Mouse (Mus musculus): Measurements from ENCODE around the gene Pctp.

Pctp gene

DNA sequence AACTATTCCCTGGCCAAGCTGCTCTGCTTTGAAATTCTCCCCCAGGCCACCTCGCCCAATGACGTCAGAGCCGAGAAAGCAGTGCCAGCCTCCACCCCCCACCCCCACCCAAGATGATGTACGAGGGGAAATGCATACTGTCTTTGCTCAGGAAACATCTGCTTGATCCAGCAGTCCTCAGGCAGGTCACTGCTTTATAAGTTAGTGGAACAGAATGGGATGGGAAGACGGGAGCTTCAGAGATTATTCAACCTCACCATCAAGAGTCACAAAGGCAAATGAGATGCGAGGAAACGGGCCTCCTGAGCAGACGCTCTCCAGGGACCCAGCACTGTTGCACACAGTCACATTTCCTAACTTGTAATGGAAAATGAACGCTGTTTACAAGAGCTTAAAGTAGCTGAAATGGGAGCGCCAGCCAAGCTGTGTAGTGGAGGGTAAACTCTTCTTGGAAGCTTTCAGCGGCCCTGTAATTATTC, 24.3 kb downstream of the Pctp start:
- no peak for DNase-seq (ENCODE audit: low spot score in 2 of 2)

DNA sequence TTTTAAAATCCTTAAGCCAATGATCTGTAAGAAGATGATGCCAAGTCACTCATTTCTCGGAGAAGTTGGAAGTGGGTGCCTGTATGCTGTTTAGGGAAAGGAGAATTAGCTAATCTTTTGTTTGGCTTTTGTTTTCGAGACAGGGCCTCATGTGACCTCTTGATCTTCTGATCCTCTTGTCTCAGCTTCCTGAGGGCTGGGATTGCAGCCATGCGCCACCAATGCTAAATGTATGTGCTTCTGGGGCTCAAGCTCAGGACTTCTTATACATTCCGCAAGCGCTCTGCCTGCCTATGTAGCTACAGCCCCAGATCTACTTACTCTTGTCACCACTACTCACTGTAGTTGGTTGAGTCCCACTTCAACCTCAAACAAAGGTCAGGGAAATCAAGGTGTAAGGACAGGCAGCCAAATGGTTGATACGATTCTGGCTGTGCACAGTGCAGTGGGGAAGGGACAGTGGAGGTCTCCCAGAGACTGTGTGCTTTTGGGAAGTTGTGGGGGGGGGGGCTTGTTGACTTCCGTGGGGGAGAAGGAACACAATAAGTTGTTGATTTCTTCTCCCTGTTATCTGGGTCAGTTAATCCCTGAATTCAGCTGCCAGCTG, 24.8 kb downstream of the Pctp start:
- DNase-seq (ENCODE audit: low spot score in 2 of 2) = no peak

DNA sequence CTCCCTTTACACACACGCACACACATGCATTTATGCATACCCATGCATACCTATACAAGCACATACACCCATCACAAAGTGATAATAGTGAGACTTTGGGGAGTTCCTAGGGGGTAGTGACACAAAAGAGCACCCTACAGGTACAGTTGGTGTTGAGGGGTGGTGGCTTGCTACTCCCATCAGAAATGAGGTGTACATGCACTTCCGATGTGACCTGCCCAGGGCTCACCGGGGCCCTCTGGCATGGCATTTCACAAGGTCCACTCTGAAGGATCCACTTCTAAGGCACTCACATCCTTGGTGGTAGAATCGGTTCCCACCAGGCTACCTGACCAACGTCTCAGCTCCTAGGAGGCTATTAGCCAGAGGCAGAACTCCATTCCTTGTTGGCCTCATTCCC, 26.3 kb downstream of the Pctp start:
- DNase-seq (ENCODE audit: low spot score in 2 of 2) = no peak

DNA sequence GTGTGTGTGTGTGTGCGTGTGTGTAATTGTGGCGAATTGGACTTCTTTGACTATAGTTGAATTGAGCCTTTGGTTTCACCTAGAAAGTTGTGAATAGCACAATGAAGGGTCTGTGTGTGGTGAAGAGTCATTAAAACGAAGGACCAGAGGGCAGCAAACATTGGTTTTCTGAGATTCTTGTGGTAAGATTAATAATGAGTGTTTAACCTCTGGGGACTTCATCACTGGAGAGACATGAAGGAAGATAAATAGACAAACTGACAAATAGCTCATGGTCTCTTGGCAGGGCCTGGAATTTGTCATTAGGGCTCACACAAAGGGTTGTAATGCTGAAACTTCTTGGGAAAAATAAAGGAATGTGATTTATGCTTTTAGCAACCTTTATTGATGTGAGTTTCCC, 31.4 kb downstream of the Pctp start:
- no peak for DNase-seq (ENCODE audit: low spot score in 2 of 2)

DNA sequence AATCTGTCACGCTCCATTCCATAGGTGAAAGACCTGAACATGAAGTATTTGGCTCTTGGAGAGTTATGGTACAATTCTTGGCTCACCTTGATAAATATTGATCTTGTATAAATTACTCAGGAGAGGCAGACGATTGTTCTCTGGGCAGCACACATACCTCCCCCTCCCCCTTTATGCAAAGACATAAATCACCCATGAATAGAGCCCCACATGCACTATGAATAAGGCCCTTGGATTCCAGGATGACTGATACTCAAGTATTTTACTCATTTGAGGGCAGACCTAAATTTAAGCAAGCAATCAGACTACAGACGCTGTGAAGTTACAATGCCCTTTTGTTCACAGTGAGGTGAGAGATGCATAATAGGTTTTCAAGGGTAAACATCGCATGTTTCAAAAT, 32.0 kb downstream of the Pctp start:
- DNase-seq (ENCODE audit: low spot score in 2 of 2) = no peak

DNA sequence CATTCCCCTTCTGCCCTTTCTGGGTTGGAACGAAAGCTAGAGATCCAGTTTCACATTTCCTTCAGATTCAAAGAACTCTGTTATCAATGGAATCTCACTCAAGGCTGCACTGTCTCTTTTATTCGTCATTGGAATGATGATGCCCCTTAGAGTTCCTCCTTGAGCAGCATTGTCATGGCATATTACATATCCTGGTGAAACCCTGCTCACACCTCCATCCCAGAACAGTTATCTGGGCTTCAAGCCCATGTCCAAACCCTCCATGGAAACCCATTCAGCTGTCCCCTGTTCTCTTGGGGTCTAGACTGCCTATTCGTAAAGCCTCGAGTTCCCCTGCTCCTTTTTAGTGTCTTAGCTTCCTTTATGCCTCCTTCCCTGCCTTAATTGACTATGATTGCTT, 33.6 kb downstream of the Pctp start:
- DNase-seq (ENCODE audit: low spot score in 2 of 2) = no peak

DNA sequence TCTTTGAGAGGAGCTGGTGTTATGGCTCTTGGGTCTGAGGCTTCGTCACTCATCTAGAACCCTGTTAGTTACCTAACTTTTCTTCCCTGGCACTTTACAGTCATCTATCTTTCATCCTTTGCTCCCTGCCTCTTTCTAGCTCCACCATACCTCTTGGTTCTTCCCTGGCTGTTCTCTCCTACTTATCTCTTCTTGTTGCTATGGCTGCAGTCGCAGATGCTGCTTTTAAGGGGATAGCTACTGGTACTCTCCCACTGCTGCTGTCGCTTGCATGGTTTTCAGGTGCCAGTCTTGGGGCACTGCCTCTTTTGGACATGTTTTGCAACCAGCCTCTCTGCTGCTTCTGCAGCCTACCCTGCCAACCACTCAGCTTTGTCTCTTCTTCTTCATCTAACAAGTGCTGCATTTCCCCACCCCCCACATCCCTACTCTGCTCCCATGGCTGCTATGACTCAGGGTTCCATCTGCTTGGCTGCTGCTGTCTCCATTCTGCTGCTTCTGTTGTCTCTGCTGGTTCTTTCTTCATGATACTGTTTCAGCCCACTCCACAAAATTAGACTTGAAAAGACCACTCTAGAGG, 51.9 kb downstream of the Pctp start:
- no peak for DNase-seq (ENCODE audit: low spot score in 2 of 2)

DNA sequence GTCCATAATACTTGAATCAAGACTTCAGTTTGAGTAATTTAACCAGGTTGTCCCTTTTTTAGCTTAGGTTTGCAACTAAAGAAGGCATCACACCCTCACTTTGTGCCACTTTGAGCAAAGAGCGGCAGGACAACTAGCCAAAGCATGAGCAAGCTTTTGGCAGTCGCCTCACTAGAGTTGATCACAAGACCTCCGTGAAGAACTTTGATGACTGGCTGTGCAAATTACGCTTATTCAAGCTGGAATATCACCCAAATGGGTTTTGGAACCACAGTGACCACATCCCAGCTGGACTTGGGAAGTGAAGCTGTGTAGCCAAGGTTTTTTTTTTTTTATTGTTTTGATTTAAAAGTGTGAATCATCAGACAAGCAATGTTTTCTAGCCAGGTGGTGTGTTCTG, 54.9 kb downstream of the Pctp start:
- no peak for DNase-seq (ENCODE audit: low spot score in 2 of 2)

DNA sequence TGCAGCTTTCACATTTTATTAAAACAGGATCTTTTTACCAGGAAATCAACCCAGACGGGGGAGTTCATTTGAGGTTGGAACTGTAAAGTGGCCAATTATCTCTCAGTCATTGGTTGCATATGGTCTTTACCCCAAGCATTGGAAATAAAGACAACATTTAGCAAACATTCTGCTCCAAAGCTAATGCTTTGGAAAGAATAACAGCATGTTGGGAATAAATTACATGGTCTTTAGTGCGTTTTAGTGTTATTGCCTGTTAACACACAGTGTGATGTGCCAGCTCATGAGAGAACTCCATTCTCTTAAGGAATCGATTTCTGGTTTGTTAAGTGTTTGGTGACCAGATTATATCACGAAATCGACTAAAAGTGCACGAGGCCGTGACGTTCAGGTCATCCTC, 57.5 kb downstream of the Pctp start:
- DNase-seq (ENCODE audit: low spot score in 2 of 2) = no peak

DNA sequence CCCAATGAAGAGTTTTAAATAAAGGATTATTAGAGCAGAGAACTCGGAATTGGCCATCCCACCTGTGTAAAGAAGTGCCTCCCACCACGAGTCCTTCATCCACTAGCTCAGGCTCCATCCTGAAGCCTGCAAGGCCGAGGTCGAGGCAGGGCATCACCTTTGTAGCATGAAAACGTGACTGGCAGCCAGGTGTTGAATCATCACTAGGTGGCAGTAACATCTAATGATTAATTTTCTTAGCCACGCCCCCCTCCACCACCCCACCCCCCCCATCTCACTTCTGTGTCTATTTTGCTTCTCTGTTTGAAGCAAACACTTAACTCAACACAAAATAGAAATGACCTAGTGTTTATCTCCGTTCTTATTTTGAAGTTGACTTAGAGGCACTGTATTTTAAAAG, 65.5 kb downstream of the Pctp start:
- DNase-seq (ENCODE audit: low spot score in 2 of 2) = no peak
